Mouse (Mus musculus): ENCODE data around the gene Prpf6. TPM values are rescaled to one million over a fixed set of nuclear protein-coding genes. Genes with fewer than 3 reads are reported as not detected.

Gene Prpf6
- total and polyA plus RNA-seq, 3 experiments, result 58.7 to 69.4 TPM; not detected in 1

GRCm38 (mm10) chr2:181632624-181633023 is 41.0 kb downstream of the Prpf6 start (continued):
- TF ChIP-seq BHLHE40 (IDR thresholded peaks at IDR 0.05; ENCODE audit: borderline replicate concordance, low read depth, low read length) (no peak), SIN3A (IDR thresholded peaks at IDR 0.05; ENCODE audit: low read length) (no peak), CHD1 (IDR thresholded peaks at IDR 0.05; ENCODE audit: low read depth, low read length) (no peak)

- Histone ChIP-seq H3K27ac (ENCODE audit: control insufficient read depth, low read depth, low read length) (no peak overlapping the region), H3K27me3 (ENCODE audit: control insufficient read depth in 1 of 2, insufficient read depth in 2 of 2, low read length in 2 of 2) (no peaks in the 10 kb centered on the region), H3K9ac (ENCODE audit: control insufficient read depth, low read depth, low read length, poor library complexity, severe bottlenecking) (no peak overlapping the region), H3K79me2 (ENCODE audit: control insufficient read depth, insufficient read depth, low read length, poor library complexity) (no peaks in the 10 kb centered on the region), H3K9me3 (replicated peaks; ENCODE audit: insufficient read depth, low read length) (no peaks in the 10 kb centered on the region), H3K36me3 (ENCODE audit: control insufficient read depth in 1 of 2, insufficient read depth in 2 of 2, low read length in 2 of 2) (peaks cover 0 to 16% of the 10 kb centered on the region in 2 experiments; a peak in 2 of 4 replicates), H3K4me1 (ENCODE audit: control insufficient read depth in 1 of 2, insufficient read depth in 2 of 2, low read length in 2 of 2) (no peaks in the 10 kb centered on the region), H3K4me3 (ENCODE audit: control insufficient read depth in 1 of 2, insufficient read depth in 1 of 2, low read depth in 2 of 2, low read length in 2 of 2) (no peak overlapping the region)
- no peak for DNase-seq (ENCODE audit: low read depth, low spot score)
- TF ChIP-seq UBTF (IDR thresholded peaks at IDR 0.05; ENCODE audit: borderline replicate concordance, insufficient read depth, low read depth, low read length), result no peak
These were observed 44.2 kb downstream of the Prpf6 start for GRCm38 (mm10) chr2:181635865-181636264.

- DNase-seq (ENCODE audit: low read depth, low spot score), result peak; percentile 72
- Histone ChIP-seq H3K4me1 (ENCODE audit: control insufficient read depth in 1 of 2, insufficient read depth in 2 of 2, low read length in 2 of 2) (no peaks in the 10 kb centered on the region), H3K36me3 (ENCODE audit: control insufficient read depth in 1 of 2, insufficient read depth in 2 of 2, low read length in 2 of 2) (peaks cover 0 to 10% of the 10 kb centered on the region in 2 experiments; a peak in 2 of 4 replicates), H3K27ac (ENCODE audit: control insufficient read depth, low read depth, low read length) (no peak overlapping the region), H3K27me3 (ENCODE audit: control insufficient read depth in 1 of 2, insufficient read depth in 2 of 2, low read length in 2 of 2) (no peaks in the 10 kb centered on the region), H3K4me3 (ENCODE audit: control insufficient read depth in 1 of 2, insufficient read depth in 1 of 2, low read depth in 2 of 2, low read length in 2 of 2) (no peak overlapping the region), H3K79me2 (ENCODE audit: control insufficient read depth, insufficient read depth, low read length, poor library complexity) (no peaks in the 10 kb centered on the region), H3K9me3 (replicated peaks; ENCODE audit: insufficient read depth, low read length) (no peaks in the 10 kb centered on the region), H3K9ac (ENCODE audit: control insufficient read depth, low read depth, low read length, poor library complexity, severe bottlenecking) (no peak overlapping the region)
- TF ChIP-seq EP300 (IDR thresholded peaks at IDR 0.05; ENCODE audit: low read depth in 1 of 2, low read length in 2 of 2), result no peak
- no peak for TF ChIP-seq CHD1 (IDR thresholded peaks at IDR 0.05; ENCODE audit: low read depth, low read length)
- TF ChIP-seq USF1 (IDR thresholded peaks at IDR 0.05; ENCODE audit: low read depth, low read length), result no peak
- TF ChIP-seq HCFC1 (IDR thresholded peaks at IDR 0.05; ENCODE audit: low read depth, low read length), result no peak
- peak; percentile 59 for TF ChIP-seq RAD21 (IDR thresholded peaks at IDR 0.05; ENCODE audit: low read depth, low read length)
- no peak for TF ChIP-seq SIN3A (IDR thresholded peaks at IDR 0.05; ENCODE audit: low read length)
- TF ChIP-seq GABPA (IDR thresholded peaks at IDR 0.05; ENCODE audit: low read depth, low read length), result no peak
- no peak for TF ChIP-seq BHLHE40 (IDR thresholded peaks at IDR 0.05; ENCODE audit: borderline replicate concordance, low read depth, low read length)
- peak; percentile 72 for TF ChIP-seq MYC (IDR thresholded peaks at IDR 0.05; ENCODE audit: low read depth, low read length)
- TF ChIP-seq ZC3H11A (IDR thresholded peaks at IDR 0.05; ENCODE audit: low read depth, low read length), result peak; percentile 35
- peak; percentile 78 to 83 (median 80) for TF ChIP-seq CTCF (IDR thresholded peaks at IDR 0.05 in 2 of 3, conservative IDR thresholded peaks at IDR 0.05 in 1 of 3; ENCODE audit: control insufficient read depth in 1 of 3, insufficient read depth in 1 of 3, low read depth in 2 of 3, low read length in 3 of 3, poor library complexity in 1 of 3, severe bottlenecking in 1 of 3)
- TF ChIP-seq POLR2AphosphoS5 (IDR thresholded peaks at IDR 0.05; ENCODE audit: borderline replicate concordance, low read depth, low read length), result no peak
- TF ChIP-seq ELF1 (IDR thresholded peaks at IDR 0.05; ENCODE audit: low read depth, low read length), result no peak
- peak; percentile 77 for TF ChIP-seq SMC3 (IDR thresholded peaks at IDR 0.05; ENCODE audit: low read depth, low read length)
- no peak for TF ChIP-seq ZKSCAN1 (IDR thresholded peaks at IDR 0.05; ENCODE audit: low read depth, low read length)
- TF ChIP-seq POLR2A (IDR thresholded peaks at IDR 0.05; ENCODE audit: control insufficient read depth in 1 of 2, insufficient read depth in 1 of 2, low read depth in 1 of 2, low read length in 2 of 2, poor library complexity in 1 of 2), result no peak
- no peak for TF ChIP-seq USF2 (IDR thresholded peaks at IDR 0.05; ENCODE audit: borderline replicate concordance in 1 of 2, insufficient read depth in 1 of 2, low read depth in 1 of 2, low read length in 2 of 2)
- TF ChIP-seq UBTF (IDR thresholded peaks at IDR 0.05; ENCODE audit: borderline replicate concordance, insufficient read depth, low read depth, low read length), result no peak
- no peak for TF ChIP-seq ZNF384 (IDR thresholded peaks at IDR 0.05; ENCODE audit: low read depth, low read length)
- no peak for TF ChIP-seq MAZ (IDR thresholded peaks at IDR 0.05; ENCODE audit: low read depth, low read length)
- no peak for TF ChIP-seq CHD2 (IDR thresholded peaks at IDR 0.05; ENCODE audit: low read length)
- no peak for TF ChIP-seq E2F4 (IDR thresholded peaks at IDR 0.05; ENCODE audit: borderline replicate concordance, low read depth, low read length)
- no peak for TF ChIP-seq MEF2A (IDR thresholded peaks at IDR 0.05; ENCODE audit: extremely low read depth, insufficient replicate concordance, low read depth, low read length, poor library complexity, severe bottlenecking)
These were observed 52.7 kb downstream of the Prpf6 start for GRCm38 (mm10) chr2:181644361-181644760.
